Mouse (Mus musculus) leukemia stem cell, adult 10-12 weeks (primary cell): ENCODE measurements around the gene Mycl. TPM values are rescaled to one million over a fixed set of nuclear protein-coding genes. Genes with fewer than 3 reads are reported as not detected.

Experiments
- polyA plus RNA-seq: library from polyadenylated mRNA; stranded (reverse); fragments of >175 nt; gene quantifications from 2 replicates; pipeline ENCODE4 v1.2.3, GENCODE M21; 2012; ENCODE audit warnings: low replicate concordance

The Mycl gene
- 1.2 and 2.0 TPM in 2 replicates for polyA plus RNA-seq

GRCm38 (mm10) chr4:122995404-122996220, at the start of gene Mycl:
TSS of gene Mycl (plus strand) at chr4:122995652.

GRCm38 (mm10) chr4:122961100-122961567, 34.3 kb upstream of the Mycl start, which contains the start of gene Mfsd2a:
TSS of gene Mfsd2a (minus strand) at chr4:122961188.

GRCm38 (mm10) chr4:123016451-123016957, 21.1 kb downstream of the Mycl start, which contains the start of gene Trit1:
TSS of gene Trit1 (plus strand) at chr4:123016597.

Other genes starting within 250 kb of the Mycl start
- 2.8 and 4.1 TPM in 2 replicates for gene Ppt1, start 159.4 kb upstream of the Mycl start, polyA plus RNA-seq
- 21.9 and 26.0 TPM in 2 replicates for gene Cap1, start 109.6 kb upstream of the Mycl start, polyA plus RNA-seq
- 0.18 TPM in 1 of 2 replicates, not detected in the other for gene Mfsd2a, start 34.5 kb upstream of the Mycl start, polyA plus RNA-seq
- gene Trit1, start 20.9 kb downstream of the Mycl start, polyA plus RNA-seq = 0.26 and 1.1 TPM in 2 replicates
- 0.34 TPM in 1 of 2 replicates, not detected in the other for gene Bmp8b, start 109.5 kb downstream of the Mycl start, polyA plus RNA-seq
- gene Oxct2b, start 120.6 kb downstream of the Mycl start, polyA plus RNA-seq = 0.10 TPM in 1 of 2 replicates, not detected in the other
- gene Ppie, start 144.3 kb downstream of the Mycl start, polyA plus RNA-seq = 3.6 and 5.4 TPM in 2 replicates
- gene Hpcal4, start 187.6 kb downstream of the Mycl start, polyA plus RNA-seq = 0.14 TPM in 1 of 2 replicates, not detected in the other
- gene Nt5c1a, start 205.9 kb downstream of the Mycl start, polyA plus RNA-seq = not detected in 2 replicates
- 0.21 and 0.27 TPM in 2 replicates for gene Heyl, start 237.9 kb downstream of the Mycl start, polyA plus RNA-seq